Comparison of ENCODE assay signal across 8 mouse cellular contexts in genomic region chr7:140101498-140101897, GRCm38 (mm10). TPM values are rescaled to one million over a fixed set of nuclear protein-coding genes. Genes with fewer than 3 reads are reported as not detected.
DNase-seq lines count a peak whose midpoint lies in the region; ATAC-seq and TF ChIP-seq lines count a peak whose summit lies in the region.

No protein-coding gene starts in this region.

- H3K4me3 ChIP-seq in lung, embryonic 15.5 days = peak overlapping the region; percentile 49
- peak overlapping the region; percentile 48 for H3K4me3 ChIP-seq in embryonic facial prominence, embryonic 14.5 days (ENCODE audit: low read depth, low read length)
- peak overlapping the region; percentile 38; the same call in 1 of the 2 replicates for H3K4me3 ChIP-seq in limb, embryonic 11.5 days (ENCODE audit: low read depth, low read length)
- peak overlapping the region; percentile 68 for H3K4me3 ChIP-seq in olfactory bulb, adult 2 months (ENCODE audit: insufficient read depth, low read depth, low read length)

- no peak for DNase-seq in lung, postnatal 25 days (ENCODE audit: low spot score)
- DNase-seq in embryonic facial prominence, embryonic 14.5 days (ENCODE audit: low spot score) = no peak
- no peak for DNase-seq in limb, embryonic 11.5 days (ENCODE audit: low spot score)
- DNase-seq in T-cell, adult 2 months (ENCODE audit: low spot score) = no peak
- no peak for DNase-seq in retina, embryonic 14.5 days (ENCODE audit: low spot score)
- DNase-seq in thymus, adult 18-20 months = no peak

- TF ChIP-seq CTCF in olfactory bulb, adult 2 months (IDR thresholded peaks at IDR 0.05; ENCODE audit: insufficient read depth, low read depth, low read length) = no peak

- H3K36me3 ChIP-seq in lung, embryonic 15.5 days = no peaks in the 10 kb centered on the region; the same call in 1 of the 2 replicates
- peaks cover 17% of the 10 kb centered on the region for H3K36me3 ChIP-seq in embryonic facial prominence, embryonic 14.5 days (ENCODE audit: control insufficient read depth, insufficient read depth, low read length)
- no peaks in the 10 kb centered on the region for H3K36me3 ChIP-seq in limb, embryonic 11.5 days (ENCODE audit: control insufficient read depth, insufficient read depth, low read length)

- H3K4me2 ChIP-seq in lung, embryonic 15.5 days = peak overlapping the region; percentile 78
- H3K4me2 ChIP-seq in embryonic facial prominence, embryonic 14.5 days (ENCODE audit: low read depth, low read length) = peak overlapping the region; percentile 76
- peak overlapping the region; percentile 78 for H3K4me2 ChIP-seq in limb, embryonic 11.5 days (ENCODE audit: low read depth, severe bottlenecking)

- no peak overlapping the region for H3K27ac ChIP-seq in lung, embryonic 15.5 days
- H3K27ac ChIP-seq in embryonic facial prominence, embryonic 14.5 days (replicated peaks; ENCODE audit: low read depth, low read length) = no peak overlapping the region
- H3K27ac ChIP-seq in limb, embryonic 11.5 days (replicated peaks; ENCODE audit: low read depth, low read length) = no peak overlapping the region
- 0 out of 2 replicates have a peak overlapping the region, but pooled peaks have one; percentile 74 for H3K27ac ChIP-seq in olfactory bulb, adult 2 months (ENCODE audit: insufficient read depth, low read depth, low read length)

- TF ChIP-seq POLR2A in olfactory bulb, adult 2 months (IDR thresholded peaks at IDR 0.05; ENCODE audit: insufficient read depth, low read depth, low read length) = no peak

- H3K4me1 ChIP-seq in lung, embryonic 15.5 days = peaks cover 10% of the 10 kb centered on the region; the same call in 1 of the 2 replicates
- H3K4me1 ChIP-seq in embryonic facial prominence, embryonic 14.5 days (ENCODE audit: control insufficient read depth, insufficient read depth, low read length) = peaks cover 5% of the 10 kb centered on the region; the same call in 1 of the 2 replicates
- 0 out of 2 replicates have a peak, but pooled peaks cover 2% of the 10 kb centered on the region for H3K4me1 ChIP-seq in limb, embryonic 11.5 days (ENCODE audit: control insufficient read depth, insufficient read depth, low read length)
- H3K4me1 ChIP-seq in olfactory bulb, adult 2 months (ENCODE audit: control insufficient read depth, insufficient read depth, low read length) = peaks cover 25% of the 10 kb centered on the region

- no peaks in the 10 kb centered on the region for H3K9me3 ChIP-seq in lung, embryonic 15.5 days
- H3K9me3 ChIP-seq in embryonic facial prominence, embryonic 14.5 days (ENCODE audit: control insufficient read depth, low read length) = no peaks in the 10 kb centered on the region
- H3K9me3 ChIP-seq in limb, embryonic 11.5 days (ENCODE audit: control insufficient read depth, low read length) = no peaks in the 10 kb centered on the region

- peak overlapping the region; percentile 42; the same call in 1 of the 2 replicates for H3K9ac ChIP-seq in lung, embryonic 15.5 days
- peak overlapping the region; percentile 67 for H3K9ac ChIP-seq in embryonic facial prominence, embryonic 14.5 days (ENCODE audit: low read depth, low read length)
- no peak overlapping the region for H3K9ac ChIP-seq in limb, embryonic 11.5 days (ENCODE audit: low read length)

- 74% methylated on average over 10 of the region's 10 CpGs for WGBS in lung, embryonic 15.5 days
- WGBS in embryonic facial prominence, embryonic 14.5 days = 74% methylated on average over 10 of the region's 10 CpGs
- WGBS in limb, embryonic 11.5 days = 77% methylated on average over 10 of the region's 10 CpGs
- WGBS in olfactory bulb, adult 2 months = 67% methylated on average over 10 of the region's 10 CpGs

- ATAC-seq in lung, embryonic 15.5 days (ENCODE audit: borderline replicate concordance, extremely low read depth, low FRiP score, low TSS enrichment) = no peak
- ATAC-seq in embryonic facial prominence, embryonic 14.5 days (ENCODE audit: low read depth) = 0 out of 2 replicates have a peak, but pooled peaks have one; percentile 16
- no peak for ATAC-seq in limb, embryonic 11.5 days (ENCODE audit: insufficient number of reproducible peaks, low FRiP score, low TSS enrichment, low read depth)

- no peaks in the 10 kb centered on the region for H3K27me3 ChIP-seq in lung, embryonic 15.5 days
- no peaks in the 10 kb centered on the region for H3K27me3 ChIP-seq in embryonic facial prominence, embryonic 14.5 days (replicated peaks; ENCODE audit: control insufficient read depth, insufficient read depth, low read length)
- no peaks in the 10 kb centered on the region for H3K27me3 ChIP-seq in limb, embryonic 11.5 days (ENCODE audit: control insufficient read depth, insufficient read depth, low read length)

RNA-seq across cellular contexts. Expression of gene Fuom, which starts 0.7 kb away (rescaled TPM):
- 19.1 and 19.8 TPM in 2 replicates for polyA plus RNA-seq in lung, embryonic 15.5 days (2015; fragmentation: Nextera tagmentation; extraction: Ambion mirVana)
- 26.0 and 29.4 TPM in 2 replicates for polyA plus RNA-seq in embryonic facial prominence, embryonic 14.5 days (2014; fragmentation: Nextera tagmentation; extraction: Ambion mirVana)
- polyA plus RNA-seq in limb, embryonic 11.5 days (2014; fragmentation: Nextera tagmentation; extraction: Ambion mirVana) = 16.6 and 17.4 TPM in 2 replicates
- polyA plus RNA-seq in olfactory bulb, adult 2 months (2012; ENCODE audit: insufficient read depth, insufficient read length, low replicate concordance, missing spikeins) = not detected in 2 replicates

RNA-seq across cellular contexts. Expression of gene Prap1, which starts 8.3 kb away (rescaled TPM):
- not detected in 2 replicates for polyA plus RNA-seq in lung, embryonic 15.5 days (2015; fragmentation: Nextera tagmentation; extraction: Ambion mirVana)
- polyA plus RNA-seq in embryonic facial prominence, embryonic 14.5 days (2014; fragmentation: Nextera tagmentation; extraction: Ambion mirVana) = 0.60 TPM in 1 of 2 replicates, not detected in the other
- not detected in 2 replicates for polyA plus RNA-seq in limb, embryonic 11.5 days (2014; fragmentation: Nextera tagmentation; extraction: Ambion mirVana)
- polyA plus RNA-seq in olfactory bulb, adult 2 months (2012; ENCODE audit: insufficient read depth, insufficient read length, low replicate concordance, missing spikeins) = not detected in 2 replicates

RNA-seq across cellular contexts. Expression of gene Paox, which starts 14.1 kb away (rescaled TPM):
- polyA plus RNA-seq in lung, embryonic 15.5 days (2015; fragmentation: Nextera tagmentation; extraction: Ambion mirVana) = 21.6 and 22.3 TPM in 2 replicates
- 16.7 and 17.8 TPM in 2 replicates for polyA plus RNA-seq in embryonic facial prominence, embryonic 14.5 days (2014; fragmentation: Nextera tagmentation; extraction: Ambion mirVana)
- 18.2 and 20.0 TPM in 2 replicates for polyA plus RNA-seq in limb, embryonic 11.5 days (2014; fragmentation: Nextera tagmentation; extraction: Ambion mirVana)
- polyA plus RNA-seq in olfactory bulb, adult 2 months (2012; ENCODE audit: insufficient read depth, insufficient read length, low replicate concordance, missing spikeins) = not detected in 2 replicates

RNA-seq across cellular contexts. Expression of gene Echs1, which starts 14.8 kb away (rescaled TPM):
- polyA plus RNA-seq in lung, embryonic 15.5 days (2015; fragmentation: Nextera tagmentation; extraction: Ambion mirVana) = 145 and 147 TPM in 2 replicates
- polyA plus RNA-seq in embryonic facial prominence, embryonic 14.5 days (2014; fragmentation: Nextera tagmentation; extraction: Ambion mirVana) = 136 and 146 TPM in 2 replicates
- 188 and 195 TPM in 2 replicates for polyA plus RNA-seq in limb, embryonic 11.5 days (2014; fragmentation: Nextera tagmentation; extraction: Ambion mirVana)
- polyA plus RNA-seq in olfactory bulb, adult 2 months (2012; ENCODE audit: insufficient read depth, insufficient read length, low replicate concordance, missing spikeins) = not detected in 2 replicates

RNA-seq across cellular contexts. Expression of gene Caly, which starts 19.1 kb away (rescaled TPM):
- 0.66 and 1.1 TPM in 2 replicates for polyA plus RNA-seq in lung, embryonic 15.5 days (2015; fragmentation: Nextera tagmentation; extraction: Ambion mirVana)
- 3.4 and 3.6 TPM in 2 replicates for polyA plus RNA-seq in embryonic facial prominence, embryonic 14.5 days (2014; fragmentation: Nextera tagmentation; extraction: Ambion mirVana)
- polyA plus RNA-seq in limb, embryonic 11.5 days (2014; fragmentation: Nextera tagmentation; extraction: Ambion mirVana) = 1.6 and 2.0 TPM in 2 replicates
- polyA plus RNA-seq in olfactory bulb, adult 2 months (2012; ENCODE audit: insufficient read depth, insufficient read length, low replicate concordance, missing spikeins) = not detected in 2 replicates

Comparison
In these comparisons a context has a peak if more than half of its experiments do, and no peak if none do; other contexts are left out.
1. RNA of gene Paox, which starts 14.1 kb away (polyA plus RNA-seq): 21.6 to 22.3 TPM in lung, embryonic 15.5 days, 18.2 to 20.0 TPM in limb, embryonic 11.5 days and 16.7 to 17.8 TPM in embryonic facial prominence, embryonic 14.5 days; not detected in olfactory bulb, adult 2 months; every median in the first group is over 10 times any median in the second.
2. Peak in every context shown above with its lines, with median percentiles within 50 percentile points of each other: H3K4me2 ChIP-seq and H3K4me3 ChIP-seq.